Mouse (Mus musculus): ENCODE data around the gene Nanog. TPM values are rescaled to one million over a fixed set of nuclear protein-coding genes. Genes with fewer than 3 reads are reported as not detected.

Gene Nanog
- polyA plus RNA-seq, 1 experiment from 2014 or later: not detected

DNA sequence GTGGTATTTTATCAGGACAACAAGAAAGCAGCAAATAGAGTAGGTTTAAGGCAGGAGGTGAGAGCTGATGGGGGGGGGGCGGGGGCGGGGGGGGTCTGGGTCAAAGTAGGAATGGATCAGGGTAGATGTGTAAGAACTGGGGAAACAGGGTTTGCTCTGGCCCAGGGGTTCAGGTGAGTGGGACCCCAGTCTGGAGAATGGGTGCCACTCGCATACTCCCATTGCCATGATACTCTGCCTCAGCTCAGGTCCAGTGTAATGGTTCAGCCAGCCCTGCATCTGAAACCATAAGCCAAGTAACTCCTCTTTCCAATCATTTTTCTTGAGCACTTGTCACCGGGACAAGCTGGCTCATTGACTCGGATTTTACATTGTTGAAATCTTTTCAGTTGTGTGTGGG is 38.5 kb upstream of the Nanog start:
- Histone ChIP-seq H3K4me1 (ENCODE audit: control insufficient read depth, insufficient read depth, low read length) (no peaks in the 10 kb centered on the region), H3K9ac (ENCODE audit: low read depth, low read length) (no peak overlapping the region), H3K36me3 (ENCODE audit: control insufficient read depth, insufficient read depth, low read length) (no peaks in the 10 kb centered on the region), H3K27me3 (ENCODE audit: control insufficient read depth, insufficient read depth, low read length) (peaks cover 2% of the 10 kb centered on the region; the same call in 1 of the 2 replicates), H3K4me3 (ENCODE audit: low read length) (no peak overlapping the region), H3K9me3 (ENCODE audit: control insufficient read depth, low read length) (no peaks in the 10 kb centered on the region), H3K4me2 (replicated peaks; ENCODE audit: low read depth, low read length) (no peak overlapping the region), H3K27ac (ENCODE audit: low read depth, low read length) (no peak overlapping the region)
- no peak for ATAC-seq (ENCODE audit: low FRiP score, low TSS enrichment)
- WGBS: 77% methylated on average over 5 of the region's 5 CpGs

DNA sequence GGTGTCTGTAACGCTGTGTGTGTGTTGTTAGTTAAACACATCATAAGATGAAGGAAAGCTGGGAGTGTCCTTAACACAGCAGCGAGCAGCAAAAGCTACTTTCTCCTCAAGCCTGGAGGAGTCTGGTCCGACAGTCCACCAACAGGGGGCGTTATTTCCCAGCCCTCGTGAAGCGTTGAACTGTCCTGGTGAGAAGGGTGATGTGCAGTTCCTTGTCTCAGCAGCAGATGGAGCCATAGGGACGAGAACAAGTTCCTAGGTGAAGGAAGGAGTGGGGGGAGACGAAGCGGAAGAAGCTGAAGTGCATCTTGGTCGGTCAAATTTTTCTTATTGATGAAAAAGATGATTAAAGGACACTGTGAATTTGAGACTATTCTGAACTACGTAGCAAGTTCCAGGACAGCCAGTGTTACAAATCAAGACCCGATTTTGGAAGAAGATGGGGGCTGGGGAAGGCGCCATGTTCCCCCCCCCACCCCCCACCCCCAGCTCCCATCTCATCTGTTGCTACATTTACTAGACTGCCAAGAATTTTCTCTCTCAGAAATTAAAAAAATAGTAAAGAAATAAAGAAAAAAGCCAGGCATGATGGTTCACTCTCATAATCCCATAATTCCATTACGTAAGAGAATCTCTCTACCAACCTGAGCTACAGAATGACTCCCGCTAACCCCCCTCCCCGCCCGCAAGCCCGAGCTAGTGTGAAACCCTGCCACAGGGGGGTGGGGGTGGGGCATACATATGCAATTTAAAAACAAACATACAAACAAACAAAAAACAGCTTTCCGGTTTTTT is 37.7 kb upstream of the Nanog start:
- H3K9me3 ChIP-seq (ENCODE audit: control insufficient read depth, low read length): no peaks in the 10 kb centered on the region
- H3K9ac ChIP-seq (ENCODE audit: low read depth, low read length): peak overlapping the region; percentile 45; the same call in 1 of the 2 replicates
- H3K4me3 ChIP-seq (ENCODE audit: low read length): peak overlapping the region; percentile 42
- no peaks in the 10 kb centered on the region for H3K27me3 ChIP-seq (ENCODE audit: control insufficient read depth, insufficient read depth, low read length)
- H3K27ac ChIP-seq (ENCODE audit: low read depth, low read length): no peak overlapping the region
- WGBS: 10% methylated on average over 19 of the region's 19 CpGs
- no peaks in the 10 kb centered on the region for H3K4me1 ChIP-seq (ENCODE audit: control insufficient read depth, insufficient read depth, low read length)
- H3K4me2 ChIP-seq (replicated peaks; ENCODE audit: low read depth, low read length): peak overlapping the region; percentile 60
- H3K36me3 ChIP-seq (ENCODE audit: control insufficient read depth, insufficient read depth, low read length): no peaks in the 10 kb centered on the region
- ATAC-seq (ENCODE audit: low FRiP score, low TSS enrichment): peak; percentile 89

DNA sequence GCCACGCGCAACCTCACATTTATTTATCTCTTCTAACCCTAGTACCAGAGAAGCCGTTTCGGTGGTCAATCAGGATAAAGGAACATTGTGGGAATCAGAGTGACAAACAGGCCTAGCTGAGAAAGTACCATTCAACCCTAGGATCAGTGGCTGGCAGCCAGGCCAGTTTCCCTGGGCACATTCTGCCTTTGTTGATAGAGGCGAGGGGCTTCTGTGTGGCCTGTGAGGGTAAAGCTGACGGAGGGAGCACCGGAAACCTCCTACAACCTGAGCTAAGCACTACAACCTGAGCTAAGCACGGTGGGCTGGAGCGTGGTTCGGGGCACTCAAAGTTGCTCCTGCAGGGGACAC is 37.1 kb upstream of the Nanog start:
- 28% methylated on average over 10 of the region's 10 CpGs for WGBS
- Histone ChIP-seq H3K4me3 (ENCODE audit: low read length) (peak overlapping the region; percentile 42), H3K9me3 (ENCODE audit: control insufficient read depth, low read length) (no peaks in the 10 kb centered on the region), H3K27me3 (ENCODE audit: control insufficient read depth, insufficient read depth, low read length) (no peaks in the 10 kb centered on the region), H3K4me2 (replicated peaks; ENCODE audit: low read depth, low read length) (peak overlapping the region; percentile 60), H3K36me3 (ENCODE audit: control insufficient read depth, insufficient read depth, low read length) (no peaks in the 10 kb centered on the region), H3K4me1 (ENCODE audit: control insufficient read depth, insufficient read depth, low read length) (no peaks in the 10 kb centered on the region), H3K27ac (ENCODE audit: low read depth, low read length) (no peak overlapping the region), H3K9ac (ENCODE audit: low read depth, low read length) (no peak overlapping the region)
- ATAC-seq (ENCODE audit: low FRiP score, low TSS enrichment): no peak

DNA sequence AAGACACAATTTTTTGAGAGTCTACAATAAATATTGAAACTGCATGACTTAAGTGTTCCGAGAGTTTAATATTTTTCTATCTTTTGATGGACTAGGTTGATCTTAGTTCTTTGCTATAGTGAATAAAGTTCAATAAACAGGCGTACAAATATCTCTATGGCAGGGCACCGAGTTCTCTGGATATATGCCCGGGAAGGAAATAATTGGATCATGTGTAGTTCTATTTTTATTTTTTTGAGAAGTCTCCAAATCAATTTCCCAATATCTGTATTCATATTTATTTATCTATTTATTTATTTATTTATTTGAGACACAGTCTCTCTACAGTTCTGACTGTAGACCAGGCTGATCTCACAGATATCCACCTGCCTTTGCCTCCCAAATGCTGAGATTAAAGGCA is 36.4 kb upstream of the Nanog start:
- Histone ChIP-seq H3K9ac (ENCODE audit: low read depth, low read length) (no peak overlapping the region), H3K4me1 (ENCODE audit: control insufficient read depth, insufficient read depth, low read length) (no peaks in the 10 kb centered on the region), H3K27ac (ENCODE audit: low read depth, low read length) (no peak overlapping the region), H3K9me3 (ENCODE audit: control insufficient read depth, low read length) (no peaks in the 10 kb centered on the region), H3K27me3 (ENCODE audit: control insufficient read depth, insufficient read depth, low read length) (no peaks in the 10 kb centered on the region), H3K4me3 (ENCODE audit: low read length) (no peak overlapping the region), H3K4me2 (replicated peaks; ENCODE audit: low read depth, low read length) (no peak overlapping the region), H3K36me3 (ENCODE audit: control insufficient read depth, insufficient read depth, low read length) (no peaks in the 10 kb centered on the region)
- no peak for ATAC-seq (ENCODE audit: low FRiP score, low TSS enrichment)
- 93% methylated on average over 4 of the region's 4 CpGs for WGBS

DNA sequence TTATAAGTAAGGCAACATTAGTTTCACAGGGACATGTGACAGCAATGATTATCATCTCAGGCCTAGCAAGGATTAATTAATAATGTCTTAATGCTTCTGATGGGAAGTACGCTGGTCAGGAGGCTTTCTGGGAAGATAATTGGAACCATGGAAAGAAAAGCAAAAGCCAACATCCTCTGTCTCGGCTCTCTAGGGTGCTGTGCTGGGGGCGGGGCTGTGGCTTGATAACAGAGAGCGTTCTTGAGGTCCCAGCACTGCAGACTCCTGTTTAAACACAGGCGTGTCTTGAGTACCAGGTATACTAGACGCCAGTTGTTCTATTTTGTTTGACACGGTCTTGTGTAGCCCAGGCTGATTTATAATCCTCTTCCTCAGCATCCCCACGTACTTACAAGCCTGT is 34.5 kb upstream of the Nanog start:
- Histone ChIP-seq H3K27me3 (ENCODE audit: control insufficient read depth, insufficient read depth, low read length) (no peaks in the 10 kb centered on the region), H3K36me3 (ENCODE audit: control insufficient read depth, insufficient read depth, low read length) (no peaks in the 10 kb centered on the region), H3K4me2 (replicated peaks; ENCODE audit: low read depth, low read length) (no peak overlapping the region), H3K4me1 (ENCODE audit: control insufficient read depth, insufficient read depth, low read length) (no peaks in the 10 kb centered on the region), H3K4me3 (ENCODE audit: low read length) (no peak overlapping the region), H3K27ac (ENCODE audit: low read depth, low read length) (no peak overlapping the region), H3K9me3 (ENCODE audit: control insufficient read depth, low read length) (no peaks in the 10 kb centered on the region), H3K9ac (ENCODE audit: low read depth, low read length) (no peak overlapping the region)
- 60% methylated on average over 8 of the region's 8 CpGs for WGBS
- no peak for ATAC-seq (ENCODE audit: low FRiP score, low TSS enrichment)

DNA sequence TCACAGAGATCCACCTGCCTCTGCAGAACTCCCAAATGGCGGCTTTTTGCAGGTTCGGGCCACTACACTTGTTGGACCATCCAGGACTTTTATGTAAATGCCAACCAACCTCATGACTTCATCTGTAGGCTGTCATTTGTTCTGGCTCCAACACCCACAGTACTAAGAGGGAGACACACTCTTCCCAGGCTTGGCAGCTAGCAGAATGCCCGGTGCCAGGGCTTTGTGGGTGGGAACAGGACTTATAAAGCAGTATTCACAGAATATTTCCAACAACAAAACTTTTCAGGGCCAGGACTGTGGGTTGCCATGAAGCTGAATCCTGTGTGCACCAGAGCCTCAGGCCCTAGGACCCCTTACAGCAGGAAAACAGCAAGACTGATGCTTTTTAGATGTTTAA is 24.6 kb upstream of the Nanog start:
- no peak overlapping the region for H3K4me3 ChIP-seq (ENCODE audit: low read length)
- no peaks in the 10 kb centered on the region for H3K9me3 ChIP-seq (ENCODE audit: control insufficient read depth, low read length)
- H3K27ac ChIP-seq (ENCODE audit: low read depth, low read length): no peak overlapping the region
- no peak overlapping the region for H3K9ac ChIP-seq (ENCODE audit: low read depth, low read length)
- H3K27me3 ChIP-seq (ENCODE audit: control insufficient read depth, insufficient read depth, low read length): no peaks in the 10 kb centered on the region
- H3K4me1 ChIP-seq (ENCODE audit: control insufficient read depth, insufficient read depth, low read length): no peaks in the 10 kb centered on the region
- H3K4me2 ChIP-seq (replicated peaks; ENCODE audit: low read depth, low read length): no peak overlapping the region
- ATAC-seq (ENCODE audit: low FRiP score, low TSS enrichment): no peak
- no peaks in the 10 kb centered on the region for H3K36me3 ChIP-seq (ENCODE audit: control insufficient read depth, insufficient read depth, low read length)
- 88% methylated on average over 3 of the region's 3 CpGs for WGBS

DNA sequence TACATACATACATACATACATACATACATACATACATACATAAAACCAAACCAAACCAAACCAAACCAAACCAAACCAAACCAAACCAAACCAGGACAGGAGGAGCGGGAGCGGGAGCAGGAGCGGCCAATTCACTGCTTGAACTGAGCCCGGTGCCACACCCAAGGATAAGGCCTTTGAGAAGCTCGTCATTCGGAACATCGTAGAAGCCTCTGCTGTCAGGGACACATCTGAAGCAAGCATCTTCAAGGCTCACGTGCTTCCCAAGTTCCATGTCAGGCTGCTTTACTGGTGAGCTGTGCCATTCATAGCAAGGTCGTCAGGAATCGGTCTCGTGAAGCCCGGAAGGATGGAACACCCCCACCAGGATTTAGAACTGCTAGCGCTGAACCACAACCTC is 20.6 kb upstream of the Nanog start:
- H3K9me3 ChIP-seq (ENCODE audit: control insufficient read depth, low read length): no peaks in the 10 kb centered on the region
- WGBS: 90% methylated on average over 13 of the region's 13 CpGs
- H3K36me3 ChIP-seq (ENCODE audit: control insufficient read depth, insufficient read depth, low read length): no peaks in the 10 kb centered on the region
- no peaks in the 10 kb centered on the region for H3K4me1 ChIP-seq (ENCODE audit: control insufficient read depth, insufficient read depth, low read length)
- H3K27me3 ChIP-seq (ENCODE audit: control insufficient read depth, insufficient read depth, low read length): no peaks in the 10 kb centered on the region
- H3K27ac ChIP-seq (ENCODE audit: low read depth, low read length): no peak overlapping the region
- H3K9ac ChIP-seq (ENCODE audit: low read depth, low read length): no peak overlapping the region
- no peak overlapping the region for H3K4me2 ChIP-seq (replicated peaks; ENCODE audit: low read depth, low read length)
- no peak overlapping the region for H3K4me3 ChIP-seq (ENCODE audit: low read length)
- no peak for ATAC-seq (ENCODE audit: low FRiP score, low TSS enrichment)

DNA sequence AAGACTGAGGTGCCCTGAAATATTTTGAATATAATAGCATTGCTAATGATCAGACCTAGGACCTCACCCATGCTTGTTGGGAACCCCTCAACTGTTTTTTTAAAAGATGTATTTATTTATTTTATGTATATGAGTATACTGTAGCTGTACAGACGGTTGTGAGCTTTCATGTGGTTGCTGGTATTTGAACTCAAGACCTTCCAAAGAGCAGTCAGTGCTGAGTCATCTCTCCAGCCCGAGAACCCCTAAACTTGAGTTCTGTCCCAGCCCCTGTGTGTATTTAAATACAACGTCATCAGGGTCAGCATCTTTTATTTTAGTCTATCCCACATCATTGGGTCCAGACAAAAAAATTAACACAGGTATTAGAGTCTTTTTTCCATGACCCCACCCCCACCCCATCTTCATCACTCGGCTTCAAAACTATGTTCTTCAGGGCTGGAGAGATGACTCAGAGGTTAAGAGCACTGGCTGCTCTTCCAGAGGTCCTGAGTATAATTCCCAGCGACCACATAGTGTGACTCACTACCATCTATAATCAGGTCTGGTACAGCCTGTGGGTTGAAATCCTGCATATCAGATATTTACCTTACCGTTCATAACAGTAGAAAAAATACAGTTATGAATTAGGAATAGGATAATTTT is 17.8 kb upstream of the Nanog start:
- 84% methylated on average over 6 of the region's 6 CpGs for WGBS
- Histone ChIP-seq H3K27ac (ENCODE audit: low read depth, low read length) (no peak overlapping the region), H3K4me1 (ENCODE audit: control insufficient read depth, insufficient read depth, low read length) (no peaks in the 10 kb centered on the region), H3K27me3 (ENCODE audit: control insufficient read depth, insufficient read depth, low read length) (no peaks in the 10 kb centered on the region), H3K36me3 (ENCODE audit: control insufficient read depth, insufficient read depth, low read length) (no peaks in the 10 kb centered on the region), H3K9me3 (ENCODE audit: control insufficient read depth, low read length) (no peaks in the 10 kb centered on the region), H3K9ac (ENCODE audit: low read depth, low read length) (no peak overlapping the region), H3K4me2 (replicated peaks; ENCODE audit: low read depth, low read length) (no peak overlapping the region), H3K4me3 (ENCODE audit: low read length) (no peak overlapping the region)
- no peak for ATAC-seq (ENCODE audit: low FRiP score, low TSS enrichment)

DNA sequence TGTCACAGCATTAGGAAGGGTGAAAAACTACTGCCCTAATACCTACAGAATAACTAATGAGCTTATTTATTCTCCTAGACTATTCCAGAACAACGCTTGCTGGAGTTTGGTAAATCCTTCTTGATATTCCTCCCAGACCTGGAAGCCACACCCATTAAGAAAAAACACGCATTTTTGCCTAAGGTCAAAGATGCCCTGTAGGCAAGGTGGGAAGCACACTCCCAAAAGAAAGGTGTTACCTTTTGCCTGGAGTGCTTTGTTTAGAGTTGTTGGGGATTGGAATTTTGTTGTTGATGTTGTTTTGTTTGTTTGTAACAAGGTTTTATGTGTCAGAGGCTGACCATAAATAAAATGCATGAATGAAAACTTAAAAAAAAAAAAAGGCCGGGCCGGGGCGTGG is 17.2 kb upstream of the Nanog start:
- Histone ChIP-seq H3K9me3 (ENCODE audit: control insufficient read depth, low read length) (no peaks in the 10 kb centered on the region), H3K36me3 (ENCODE audit: control insufficient read depth, insufficient read depth, low read length) (no peaks in the 10 kb centered on the region), H3K27ac (ENCODE audit: low read depth, low read length) (no peak overlapping the region), H3K4me3 (ENCODE audit: low read length) (no peak overlapping the region), H3K9ac (ENCODE audit: low read depth, low read length) (no peak overlapping the region), H3K27me3 (ENCODE audit: control insufficient read depth, insufficient read depth, low read length) (no peaks in the 10 kb centered on the region), H3K4me2 (replicated peaks; ENCODE audit: low read depth, low read length) (no peak overlapping the region), H3K4me1 (ENCODE audit: control insufficient read depth, insufficient read depth, low read length) (no peaks in the 10 kb centered on the region)
- 86% methylated on average over 5 of the region's 5 CpGs for WGBS
- no peak for ATAC-seq (ENCODE audit: low FRiP score, low TSS enrichment)
